Mouse (Mus musculus) left cerebral cortex, adult 9 months (tissue): ENCODE measurements around the gene Vmn1r10.

Source experiments
- DNase-seq, 2 experiments: peaks; one replicate each; pipeline ENCODE4 v3.0.0; 2022; ENCODE audit warnings: low spot score in 2 of 2

Gene Vmn1r10

GRCm38 (mm10) chr6:57109154-57109553, at the start of gene Vmn1r10:
Vmn1r10 (plus strand) TSS chr6:57109454.
- DNase-seq, result no peak

- no peak for DNase-seq
Measured at GRCm38 (mm10) chr6:57063730-57064129, 45.5 kb upstream of the Vmn1r10 start.

GRCm38 (mm10) chr6:57066487-57066886, 42.8 kb upstream of the Vmn1r10 start, which contains the start of gene Vmn1r9:
Vmn1r9 (plus strand) TSS chr6:57066787.
- DNase-seq, result no peak

- no peak for DNase-seq
Measured at GRCm38 (mm10) chr6:57106358-57106757, 2.9 kb upstream of the Vmn1r10 start.

- DNase-seq, result no peak
Measured at GRCm38 (mm10) chr6:57133155-57133554, 23.9 kb downstream of the Vmn1r10 start, which contains the start of gene Vmn1r11. Vmn1r11 (plus strand) TSS chr6:57133455.

- DNase-seq, result no peak
Measured at GRCm38 (mm10) chr6:57156619-57157018, 47.4 kb downstream of the Vmn1r10 start, which contains the start of gene Vmn1r12. Vmn1r12 (plus strand) TSS chr6:57156919.
